Mouse (Mus musculus) brain, embryonic 14.5 days (tissue): ENCODE measurements at regions not wholly inside any gene's neighbourhood (a gene's known extent, or its start where the extent isn't known, plus 50 kb on each side); places are given as distances from the start of the nearest gene placed in this dataset.
A peak's percentile ranks its signal among the peaks of the same experiment; 100 is the strongest.

ENCODE experiments used
- DNase-seq: peaks from one replicate; pipeline ENCODE4 v3.0.0-alpha.2; 2011; ENCODE audit warnings: low read depth
- CTCF ChIP-seq: fragments of 200-500 bp; IDR thresholded peaks from 2 replicates; pipeline ENCODE4 v1.5.1; 2012; ENCODE audit warnings: inconsistent platforms, mild to moderate bottlenecking, moderate library complexity, borderline replicate concordance; ENCODE audit not compliant: insufficient read depth, insufficient read length; ENCODE audit errors: extremely low read depth
- POLR2A ChIP-seq: fragments of 200-500 bp; IDR thresholded peaks from 2 replicates; pipeline ENCODE4 v1.6.1; 2012; ENCODE audit warnings: mild to moderate bottlenecking, inconsistent platforms, borderline replicate concordance; ENCODE audit not compliant: poor library complexity, insufficient read depth, insufficient read length, severe bottlenecking; ENCODE audit errors: extremely low read depth

DNA sequence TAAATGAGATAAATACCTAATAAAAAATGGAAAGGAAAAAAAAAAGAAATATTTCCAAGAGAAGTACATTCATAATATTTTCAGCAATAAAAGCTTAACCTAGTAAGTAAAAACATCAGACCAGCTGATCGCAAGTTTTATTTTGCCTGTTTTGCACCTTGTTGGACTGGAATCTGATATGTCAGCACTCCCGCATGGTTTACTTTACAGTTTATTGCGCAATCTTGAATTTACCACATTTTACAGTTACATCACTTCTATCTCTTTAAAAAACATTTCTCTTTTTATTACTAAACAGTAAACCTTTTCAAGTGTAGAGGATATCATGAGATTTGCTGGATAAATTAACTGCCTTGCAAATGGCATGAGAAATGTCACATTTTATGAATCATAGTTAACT lies 669.1 kb upstream of the Slitrk1 start:
- no peak for DNase-seq
- TF ChIP-seq CTCF (no peak), POLR2A (no peak)

DNA sequence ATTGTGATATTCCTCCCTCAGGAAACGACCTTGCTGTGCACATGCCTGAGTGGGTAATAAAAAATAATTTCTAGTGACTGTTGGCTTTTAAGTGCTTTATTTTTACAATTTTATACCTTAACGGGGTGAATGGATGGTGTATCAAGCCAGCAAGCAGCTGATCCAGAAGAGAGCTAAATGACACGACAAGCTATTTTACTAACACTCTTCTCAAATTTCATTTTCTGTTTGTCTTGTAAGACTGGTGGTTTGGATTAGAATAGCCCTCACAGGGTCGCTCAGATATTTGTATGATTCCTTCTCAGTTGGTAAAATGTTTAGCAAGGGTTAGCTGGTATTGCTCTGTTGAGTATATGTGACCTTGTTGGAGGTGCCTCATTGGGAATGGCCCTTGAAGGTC lies 665.7 kb upstream of the Slitrk1 start:
- DNase-seq: no peak
- TF ChIP-seq CTCF (no peak), POLR2A (no peak)

GRCm38 (mm10) chr14:109550603-109551002 lies 636.6 kb upstream of the Slitrk1 start:
- DNase-seq: peak; percentile 4
- TF ChIP-seq POLR2A (no peak), CTCF (no peak)

DNA sequence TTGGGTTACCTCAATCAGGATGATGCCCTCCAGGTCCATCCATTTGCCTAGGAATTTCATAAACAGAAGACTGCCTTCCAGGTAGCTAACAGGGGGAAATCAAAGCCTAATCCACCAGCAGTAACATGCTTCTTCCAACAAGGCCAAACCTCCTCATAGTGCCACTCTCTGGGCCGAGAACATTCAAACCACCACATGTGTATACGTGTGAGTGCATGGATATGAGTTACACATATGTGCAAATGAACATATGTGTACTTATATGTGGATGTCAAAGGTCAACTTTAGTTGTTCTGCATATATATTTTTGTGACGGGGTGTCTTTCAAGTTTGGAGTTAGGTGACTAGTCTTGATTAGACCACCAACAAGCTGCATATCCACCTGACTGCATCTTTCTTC lies 601.0 kb upstream of the Slitrk1 start:
- DNase-seq: no peak
- TF ChIP-seq CTCF: no peak
- no peak for TF ChIP-seq POLR2A
